Mouse (Mus musculus): ENCODE results near the gene Zfp771.
"Not testable (repeated sequence)": the region's sequence is repeated elsewhere in the genome, so short reads cannot be mapped to it uniquely, and the experiment has no call there.

The Zfp771 gene

GRCm38 (mm10) chr7:127217901-127218642, 26.0 kb upstream of the Zfp771 start:
- DNase-seq (ENCODE audit: low spot score) = no peak

GRCm38 (mm10) chr7:127218670-127219069, 25.4 kb upstream of the Zfp771 start:
- DNase-seq (ENCODE audit: low spot score) = no peak

GRCm38 (mm10) chr7:127220440-127220839, 23.6 kb upstream of the Zfp771 start:
- no peak for DNase-seq (ENCODE audit: low spot score)

GRCm38 (mm10) chr7:127223106-127223505, 21.0 kb upstream of the Zfp771 start:
- DNase-seq (ENCODE audit: low spot score) = no peak

GRCm38 (mm10) chr7:127223515-127224478, 20.3 kb upstream of the Zfp771 start:
- DNase-seq (ENCODE audit: low spot score) = no peak

GRCm38 (mm10) chr7:127224616-127225015, 19.5 kb upstream of the Zfp771 start:
- DNase-seq (ENCODE audit: low spot score) = no peak

GRCm38 (mm10) chr7:127225147-127225995, 18.7 kb upstream of the Zfp771 start:
- no peak for DNase-seq (ENCODE audit: low spot score)

- DNase-seq (ENCODE audit: low spot score) = peak; percentile 45
Observed at GRCm38 (mm10) chr7:127228615-127229303, 15.3 kb upstream of the Zfp771 start.

GRCm38 (mm10) chr7:127231376-127231775, 12.7 kb upstream of the Zfp771 start:
- no peak for DNase-seq (ENCODE audit: low spot score)

- DNase-seq (ENCODE audit: low spot score) = no peak
Observed at GRCm38 (mm10) chr7:127231826-127232621, 12.1 kb upstream of the Zfp771 start.

- peak; percentile 85 for DNase-seq (ENCODE audit: low spot score)
Observed at GRCm38 (mm10) chr7:127232622-127233367, 11.3 kb upstream of the Zfp771 start, which contains the start of the genes Zfp553 and Sept1. Gene Zfp553 (plus strand): TSS chr7:127233061. Gene Sept1 (minus strand): TSS chr7:127233130.

- no peak for DNase-seq (ENCODE audit: low spot score)
Observed at GRCm38 (mm10) chr7:127233368-127233749, 10.7 kb upstream of the Zfp771 start.

- no peak for DNase-seq (ENCODE audit: low spot score)
Observed at GRCm38 (mm10) chr7:127233765-127234164, 10.3 kb upstream of the Zfp771 start.

GRCm38 (mm10) chr7:127234777-127235176, 9.3 kb upstream of the Zfp771 start:
- DNase-seq (ENCODE audit: low spot score) = no peak

GRCm38 (mm10) chr7:127243361-127243867, 660 bp upstream of the Zfp771 start:
- no peak for DNase-seq (ENCODE audit: low spot score)

- DNase-seq (ENCODE audit: low spot score) = no peak
Observed at GRCm38 (mm10) chr7:127244658-127245510, 810 bp downstream of the Zfp771 start.

- not testable (repeated sequence) for DNase-seq (ENCODE audit: low spot score)
Observed at GRCm38 (mm10) chr7:127250511-127250910, 6.4 kb downstream of the Zfp771 start.

- no peak for DNase-seq (ENCODE audit: low spot score)
Observed at GRCm38 (mm10) chr7:127252414-127252813, 8.3 kb downstream of the Zfp771 start.

Measured in ovary, postnatal 10 days (tissue).